Mouse (Mus musculus) layer of hippocampus, adult 8-10 months (tissue): ENCODE measurements at regions not wholly inside any gene's neighbourhood (a gene's known extent, or its start where the extent isn't known, plus 50 kb on each side); places are given as distances from the start of the nearest gene placed in this dataset.

Experiments
- DNase-seq, 2 experiments: peaks; one replicate each; pipeline ENCODE4 v3.0.0; 2022; ENCODE audit warnings: low spot score in 2 of 2
- microRNA-seq, 2 experiments: library from miRNA; unstranded; fragments of <30 nt; microRNA quantifications; one replicate each; pipeline ENCODE4 v1.2.0; 2022

GRCm38 (mm10) chr12:35246226-35247014 lies 199.4 kb downstream of the Snx13 start:
- DNase-seq, result no peak

- DNase-seq, result peak in 1 of 2 experiments; percentile 7
These were observed 185.3 kb downstream of the Snx13 start for GRCm38 (mm10) chr12:35232322-35232673.

GRCm38 (mm10) chr12:35231414-35232321 lies 184.7 kb downstream of the Snx13 start:
- peak in 1 of 2 experiments; percentile 6 for DNase-seq

GRCm38 (mm10) chr12:35220429-35220828 lies 173.4 kb downstream of the Snx13 start:
- no peak for DNase-seq

GRCm38 (mm10) chr12:35220002-35220401 lies 173.0 kb downstream of the Snx13 start:
- no peak for DNase-seq

DNA sequence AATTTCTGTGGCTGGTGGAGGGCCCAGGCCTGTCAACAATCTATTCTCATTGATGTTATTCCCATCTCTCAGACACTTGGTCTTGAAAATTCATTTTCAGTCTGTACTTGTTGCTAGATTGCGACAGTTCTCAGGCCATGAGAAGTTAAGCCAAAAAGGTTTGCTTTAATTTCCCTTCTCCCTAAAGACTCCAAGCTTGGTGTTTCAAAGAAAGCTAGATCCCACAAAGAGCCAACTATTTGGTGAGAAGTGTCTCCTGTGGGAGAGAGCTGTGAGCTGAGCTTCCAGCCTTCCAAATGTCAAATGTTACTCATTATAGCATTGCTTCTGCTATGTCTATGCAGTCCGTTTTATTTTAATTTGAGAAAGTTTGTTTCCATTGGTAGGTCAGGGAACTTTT lies 169.7 kb downstream of the Snx13 start:
- DNase-seq, result no peak

DNA sequence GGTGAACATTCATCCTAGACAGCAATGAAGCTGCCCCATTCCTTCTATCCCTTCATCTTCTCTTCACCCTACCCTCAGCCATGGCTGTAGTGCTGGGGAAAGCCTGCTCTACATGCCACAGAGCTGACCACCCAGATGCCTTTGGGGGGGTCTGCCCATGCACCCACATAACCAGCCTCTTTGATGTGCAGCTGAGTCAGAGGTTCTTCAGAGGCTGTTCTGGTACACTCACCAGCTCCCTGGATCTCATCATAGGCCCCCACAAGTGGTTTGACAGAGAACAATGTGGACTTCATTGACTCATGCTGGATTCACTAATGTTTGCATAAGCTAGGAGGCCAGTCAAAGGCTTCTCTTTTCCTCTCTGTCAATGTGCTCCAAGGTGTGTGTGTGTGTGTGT lies 162.4 kb downstream of the Snx13 start:
- no peak for DNase-seq

GRCm38 (mm10) chr12:35207605-35208004 lies 160.6 kb downstream of the Snx13 start:
- no peak for DNase-seq

DNA sequence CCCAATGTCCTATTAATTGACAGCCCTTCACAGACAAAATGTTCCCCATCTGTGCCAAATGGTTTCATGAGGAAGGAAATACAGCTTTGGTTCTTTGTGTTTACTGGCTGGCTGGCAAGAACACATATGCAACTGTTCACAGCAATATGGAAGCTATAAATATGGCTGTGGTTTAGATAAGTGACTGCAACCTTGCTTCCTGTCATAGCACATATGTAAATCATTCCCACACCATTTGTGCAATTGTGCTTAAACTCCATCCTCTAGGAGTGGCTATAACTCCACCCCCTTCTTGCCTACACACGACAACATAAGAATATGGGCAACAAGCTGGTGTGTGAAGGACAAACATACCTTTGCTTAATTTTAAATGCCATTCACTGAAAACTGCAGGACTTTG lies 156.4 kb downstream of the Snx13 start:
- no peak for DNase-seq

- DNase-seq, result no peak
These were observed 153.1 kb downstream of the Snx13 start for GRCm38 (mm10) chr12:35200110-35200509.

Small RNAs in the stretch of these regions (microRNA-seq; reads per million reads assigned to microRNA genes)
- gene Gm44396, result 0 reads per million in 2 experiments
